Mouse (Mus musculus) hindbrain, embryonic 14.5 days (tissue): ENCODE measurements at regions not wholly inside any gene's neighbourhood (a gene's known extent, or its start where the extent isn't known, plus 50 kb on each side); places are given as distances from the start of the nearest gene placed in this dataset.
"Not testable (repeated sequence)": the region's sequence is repeated elsewhere in the genome, so short reads cannot be mapped to it uniquely, and the experiment has no call there.

ENCODE experiments used
- ATAC-seq: fragments of 200-750 bp; cut with Nextera tagmentation; 2 replicates; pipeline ENCODE4 v1.8.0; 2017; ENCODE audit warnings: moderate number of reproducible peaks, mild to moderate bottlenecking, moderate TSS enrichment, moderate library complexity; ENCODE audit not compliant: low FRiP score
- DNase-seq: peaks from one replicate; pipeline ENCODE4 v3.0.0-alpha.2; 2015; ENCODE audit warnings: low spot score
- H3K27ac ChIP-seq: fragments of 300-500 bp; sonication (generic); 2 replicates; pipeline ENCODE4 v1.5.1; 2014; ENCODE audit warnings: mild to moderate bottlenecking, moderate library complexity
- H3K27me3 ChIP-seq: fragments of 300-500 bp; sonication (generic); 2 replicates; pipeline ENCODE4 v1.6.1; 2014; ENCODE audit warnings: mild to moderate bottlenecking, low read length, mixed read lengths; ENCODE audit not compliant: control insufficient read depth, insufficient read depth
- H3K36me3 ChIP-seq: fragments of 300-500 bp; sonication (generic); replicated peaks from 2 replicates; pipeline ENCODE4 v1.6.1; 2014; ENCODE audit not compliant: control insufficient read depth, insufficient read depth
- H3K4me1 ChIP-seq: fragments of 300-500 bp; sonication (generic); replicated peaks from 2 replicates; pipeline ENCODE4 v1.6.1; 2014; ENCODE audit warnings: antibody characterized with exemption, low read length, mixed read lengths; ENCODE audit not compliant: control insufficient read depth, insufficient read depth
- H3K4me2 ChIP-seq: fragments of 300-500 bp; sonication (generic); replicated peaks from 2 replicates; pipeline ENCODE4 v1.6.1; 2014; ENCODE audit warnings: mild to moderate bottlenecking, moderate library complexity
- H3K4me3 ChIP-seq: fragments of 300-500 bp; sonication (generic); replicated peaks from 2 replicates; pipeline ENCODE4 v1.5.1; 2014; ENCODE audit warnings: mild to moderate bottlenecking, low read length
- H3K9ac ChIP-seq: fragments of 300-500 bp; sonication (generic); 2 replicates; pipeline ENCODE4 v1.6.1; 2014
- H3K9me3 ChIP-seq: fragments of 300-500 bp; sonication (generic); 2 replicates; pipeline ENCODE4 v1.6.1; 2016; ENCODE audit warnings: low read length; ENCODE audit not compliant: control insufficient read depth
- WGBS: fragments of 180-500 bp; shearing (Covaris S2); extraction: QIAGEN DNeasy Blood & Tissue Kit; methylation state at CpG from one replicate; pipeline ENCODE4 v1.1.7; 2014; 5-methylcytosine and 5-hydroxymethylcytosine counted together

- no peak for ATAC-seq
- H3K4me2 ChIP-seq: no peak overlapping the region
- H3K9ac ChIP-seq: no peak overlapping the region
- H3K27me3 ChIP-seq: no peaks in the 10 kb centered on the region
- 89% methylated on average over 5 of the region's 5 CpGs for WGBS
- no peak for DNase-seq
- H3K4me1 ChIP-seq: 0 out of 2 replicates have a peak, but pooled peaks cover 2% of the 10 kb centered on the region
- H3K9me3 ChIP-seq: no peaks in the 10 kb centered on the region
- no peaks in the 10 kb centered on the region for H3K36me3 ChIP-seq
- H3K4me3 ChIP-seq: no peak overlapping the region
- no peak overlapping the region for H3K27ac ChIP-seq
Observed at GRCm38 (mm10) chr17:50412446-50412845, 96.8 kb upstream of the Plcl2 start.

GRCm38 (mm10) chr17:50413916-50414315 lies 95.3 kb upstream of the Plcl2 start:
- Histone ChIP-seq H3K27ac (no peak overlapping the region), H3K27me3 (no peaks in the 10 kb centered on the region), H3K36me3 (no peaks in the 10 kb centered on the region), H3K4me3 (no peak overlapping the region), H3K9ac (no peak overlapping the region), H3K4me1 (no peaks in the 10 kb centered on the region), H3K9me3 (0 out of 2 replicates have a peak, but pooled peaks cover 3% of the 10 kb centered on the region), H3K4me2 (no peak overlapping the region)
- ATAC-seq (no peak), DNase-seq (no peak)
- 93% methylated on average over 5 of the region's 5 CpGs for WGBS

DNA sequence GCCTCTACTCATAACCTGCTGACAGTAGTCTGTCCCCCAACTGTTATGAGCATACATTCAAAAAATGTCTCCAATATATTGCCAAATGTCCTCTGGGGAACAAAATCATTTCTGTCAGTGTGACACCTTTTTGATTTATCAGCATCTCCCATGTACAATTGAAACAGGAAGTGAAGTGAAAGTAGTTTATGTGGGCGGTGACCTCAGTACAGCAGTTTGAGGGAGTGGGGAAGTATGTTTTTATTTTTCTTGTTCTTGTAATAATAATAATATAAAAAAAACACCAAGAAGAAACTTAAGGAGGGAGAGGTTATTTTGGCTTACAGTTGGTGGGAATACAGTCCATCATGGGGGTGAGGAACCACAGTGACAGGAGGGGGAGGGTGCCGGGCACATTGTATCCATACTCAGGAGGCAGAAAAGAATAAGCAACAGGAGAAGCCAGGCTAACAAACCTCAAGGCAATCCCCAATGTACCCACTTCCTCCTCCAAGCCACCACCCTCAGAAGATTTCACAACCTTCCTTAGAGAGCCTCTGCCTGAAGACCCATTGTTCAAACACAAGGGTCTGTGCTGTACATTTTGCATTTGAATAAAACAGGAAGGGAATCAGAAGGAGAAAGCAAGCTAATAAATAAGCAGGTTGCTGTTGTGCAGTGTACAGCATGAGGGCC lies 93.7 kb upstream of the Plcl2 start:
- no peak for DNase-seq

DNA sequence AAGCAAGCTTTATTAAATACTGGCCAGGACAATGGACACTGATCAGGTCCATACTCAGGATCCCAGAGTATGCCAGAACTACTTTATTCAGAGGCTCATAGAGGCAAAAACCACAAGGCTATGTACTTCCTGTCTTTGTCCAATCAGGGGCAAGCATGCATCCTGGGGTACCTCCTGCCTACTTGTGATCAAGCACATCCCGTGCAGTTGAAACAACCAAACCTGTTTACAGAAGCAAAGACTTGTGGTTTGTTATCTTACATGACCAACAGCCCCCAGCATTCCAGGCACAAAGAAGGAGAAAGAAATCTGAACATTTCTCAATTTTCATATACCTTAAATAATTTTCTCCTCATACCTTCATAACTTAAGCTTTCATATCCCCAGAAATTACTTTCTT lies 93.1 kb upstream of the Plcl2 start:
- Histone ChIP-seq H3K36me3 (no peaks in the 10 kb centered on the region), H3K27ac (no peak overlapping the region), H3K4me2 (no peak overlapping the region), H3K9ac (no peak overlapping the region), H3K9me3 (0 out of 2 replicates have a peak, but pooled peaks cover 3% of the 10 kb centered on the region), H3K27me3 (no peaks in the 10 kb centered on the region), H3K4me1 (no peaks in the 10 kb centered on the region), H3K4me3 (no peak overlapping the region)
- ATAC-seq: no peak
- DNase-seq: no peak
- 79% methylated on average over 1 of the region's 1 CpGs for WGBS

More for the DNA sequence above, 93.7 kb upstream of the Plcl2 start:
- WGBS: 100% methylated on average over 2 of the region's 2 CpGs
- H3K36me3 ChIP-seq: no peaks in the 10 kb centered on the region
- no peaks in the 10 kb centered on the region for H3K4me1 ChIP-seq
- no peak for ATAC-seq
- no peak overlapping the region for H3K4me3 ChIP-seq
- no peaks in the 10 kb centered on the region for H3K27me3 ChIP-seq
- H3K9ac ChIP-seq: no peak overlapping the region
- no peak overlapping the region for H3K27ac ChIP-seq
- 0 out of 2 replicates have a peak, but pooled peaks cover 3% of the 10 kb centered on the region for H3K9me3 ChIP-seq
- no peak overlapping the region for H3K4me2 ChIP-seq

GRCm38 (mm10) chr17:50416538-50417113 lies 92.6 kb upstream of the Plcl2 start:
- no peaks in the 10 kb centered on the region for H3K36me3 ChIP-seq

DNA sequence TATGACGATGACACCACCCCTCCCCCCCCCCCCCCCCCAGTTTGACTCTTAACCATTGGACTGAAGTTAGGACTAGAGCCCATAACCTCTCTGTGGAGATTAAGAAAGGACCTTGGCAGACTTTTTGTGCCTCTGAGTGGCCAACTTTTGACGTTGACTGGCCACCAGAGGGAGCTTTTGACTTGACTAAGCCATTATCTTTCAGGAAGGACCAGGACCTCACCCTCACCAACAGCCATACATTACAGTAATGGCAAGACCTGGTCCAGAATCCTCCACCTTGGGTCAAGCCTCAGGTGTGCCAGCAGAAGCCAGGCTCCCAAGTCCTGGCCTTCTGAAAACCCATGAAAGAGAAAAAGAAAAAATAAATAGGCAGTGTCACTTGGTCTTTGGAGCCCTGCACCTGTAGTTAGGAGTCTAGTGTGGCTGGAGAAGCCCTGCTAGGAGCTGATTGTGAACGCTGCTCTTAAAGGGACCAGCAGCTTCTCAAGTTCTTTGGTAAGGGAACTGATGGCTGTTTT lies 90.3 kb upstream of the Plcl2 start:
- 70% methylated on average over 3 of the region's 3 CpGs for WGBS
- ATAC-seq (no peak), DNase-seq (no peak)
- no peak overlapping the region for H3K4me2 ChIP-seq
- H3K4me1 ChIP-seq: no peaks in the 10 kb centered on the region
- 0 out of 2 replicates have a peak, but pooled peaks cover 3% of the 10 kb centered on the region for H3K9me3 ChIP-seq
- no peaks in the 10 kb centered on the region for H3K36me3 ChIP-seq
- no peak overlapping the region for H3K4me3 ChIP-seq
- no peaks in the 10 kb centered on the region for H3K27me3 ChIP-seq
- H3K27ac ChIP-seq: no peak overlapping the region
- H3K9ac ChIP-seq: no peak overlapping the region

More at GRCm38 (mm10) chr17:50416538-50417113, 92.6 kb upstream of the Plcl2 start:
- no peaks in the 10 kb centered on the region for H3K27me3 ChIP-seq
- 0 out of 2 replicates have a peak, but pooled peaks cover 3% of the 10 kb centered on the region for H3K9me3 ChIP-seq
- WGBS: 62% methylated on average over 3 of the region's 3 CpGs
- H3K4me1 ChIP-seq: no peaks in the 10 kb centered on the region
- no peak for ATAC-seq
- no peak for DNase-seq
- no peak overlapping the region for H3K27ac ChIP-seq
- no peak overlapping the region for H3K4me3 ChIP-seq
- H3K4me2 ChIP-seq: no peak overlapping the region
- no peak overlapping the region for H3K9ac ChIP-seq

DNA sequence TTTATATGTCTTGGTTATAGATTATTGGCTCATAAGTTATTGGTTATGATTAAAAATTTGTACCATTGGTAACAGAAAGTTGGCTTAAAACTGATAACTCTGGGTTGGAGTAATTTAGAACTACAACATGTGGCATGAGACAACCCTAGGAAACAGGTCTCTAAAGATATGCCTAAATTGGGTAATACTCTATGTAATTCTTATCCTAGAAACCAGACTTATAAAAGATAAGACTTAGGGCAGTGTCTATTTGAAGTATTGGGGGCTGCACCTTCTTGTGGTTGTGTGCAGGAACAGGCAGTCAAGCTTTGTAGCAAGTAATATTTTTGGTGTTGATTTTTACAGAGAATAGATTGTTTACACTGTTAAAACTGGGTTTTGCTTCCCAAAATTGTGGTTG lies 89.7 kb upstream of the Plcl2 start:
- H3K36me3 ChIP-seq, H3K27ac ChIP-seq, ATAC-seq, H3K27me3 ChIP-seq, H3K9ac ChIP-seq, DNase-seq, H3K4me3 ChIP-seq, H3K4me2 ChIP-seq, H3K9me3 ChIP-seq, H3K4me1 ChIP-seq: not testable (repeated sequence)

- Histone ChIP-seq H3K27me3 (no peaks in the 10 kb centered on the region), H3K27ac (no peak overlapping the region), H3K4me3 (no peak overlapping the region), H3K36me3 (no peaks in the 10 kb centered on the region), H3K4me1 (no peaks in the 10 kb centered on the region), H3K9ac (no peak overlapping the region), H3K4me2 (no peak overlapping the region), H3K9me3 (0 out of 2 replicates have a peak, but pooled peaks cover 3% of the 10 kb centered on the region)
- WGBS: 81% methylated on average over 10 of the region's 12 CpGs
- peak; percentile 79; the same call in 1 of the 2 replicates for ATAC-seq
- no peak for DNase-seq
Observed at GRCm38 (mm10) chr17:50419966-50420365, 89.2 kb upstream of the Plcl2 start.

DNA sequence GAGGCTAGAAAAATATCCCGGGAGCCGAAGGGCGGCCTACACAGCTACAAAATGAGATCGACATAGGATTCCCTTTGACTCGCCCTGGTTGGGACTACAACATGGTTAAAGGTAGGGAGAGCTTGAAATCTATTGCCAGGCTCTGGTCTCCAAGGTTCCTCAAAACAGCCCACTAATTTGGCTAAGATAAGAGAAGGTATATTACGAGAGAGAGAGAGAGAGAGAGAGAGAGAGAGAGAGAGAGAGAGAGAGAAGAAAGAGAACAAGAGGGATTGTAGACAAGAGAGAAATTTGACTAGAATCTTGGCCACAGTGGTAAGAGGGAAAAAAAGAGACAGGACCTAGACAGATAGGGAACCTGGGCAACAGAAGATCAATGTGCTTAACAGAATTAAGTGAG lies 88.5 kb upstream of the Plcl2 start:
- no peak overlapping the region for H3K4me3 ChIP-seq
- 0 out of 2 replicates have a peak, but pooled peaks cover 3% of the 10 kb centered on the region for H3K9me3 ChIP-seq
- H3K36me3 ChIP-seq: no peaks in the 10 kb centered on the region
- 97% methylated on average over 6 of the region's 6 CpGs for WGBS
- H3K27me3 ChIP-seq: no peaks in the 10 kb centered on the region
- H3K9ac ChIP-seq: no peak overlapping the region
- no peak for DNase-seq
- H3K4me1 ChIP-seq: no peaks in the 10 kb centered on the region
- no peak for ATAC-seq
- H3K27ac ChIP-seq: no peak overlapping the region
- H3K4me2 ChIP-seq: no peak overlapping the region
